Mouse (Mus musculus) cerebellum, adult 2 months (tissue): ENCODE results near the gene Slc22a2.

Source experiments
- CTCF ChIP-seq: fragments of 200-500 bp; IDR thresholded peaks from 2 replicates; pipeline ENCODE4 v1.5.1; 2011; ENCODE audit warnings: low read depth, mild to moderate bottlenecking, control low read depth, low read length, moderate library complexity, borderline replicate concordance; ENCODE audit not compliant: insufficient read depth
- POLR2A ChIP-seq: fragments of 200-500 bp; IDR thresholded peaks from 2 replicates; pipeline ENCODE4 v1.6.1; 2011; ENCODE audit warnings: low read length, control low read depth, borderline replicate concordance; ENCODE audit not compliant: insufficient read depth

- TF ChIP-seq POLR2A = no peak
- TF ChIP-seq CTCF = no peak
Measured at GRCm38 (mm10) chr17:12641087-12641486, 57.2 kb downstream of the Slc22a2 start.
